Mouse (Mus musculus): ENCODE data around the gene Tuba8. TPM values are rescaled to one million over a fixed set of nuclear protein-coding genes. Genes with fewer than 3 reads are reported as not detected.

The Tuba8 gene
- polyA plus RNA-seq, 1 experiment from 2014 or later: 0.36 TPM

DNA sequence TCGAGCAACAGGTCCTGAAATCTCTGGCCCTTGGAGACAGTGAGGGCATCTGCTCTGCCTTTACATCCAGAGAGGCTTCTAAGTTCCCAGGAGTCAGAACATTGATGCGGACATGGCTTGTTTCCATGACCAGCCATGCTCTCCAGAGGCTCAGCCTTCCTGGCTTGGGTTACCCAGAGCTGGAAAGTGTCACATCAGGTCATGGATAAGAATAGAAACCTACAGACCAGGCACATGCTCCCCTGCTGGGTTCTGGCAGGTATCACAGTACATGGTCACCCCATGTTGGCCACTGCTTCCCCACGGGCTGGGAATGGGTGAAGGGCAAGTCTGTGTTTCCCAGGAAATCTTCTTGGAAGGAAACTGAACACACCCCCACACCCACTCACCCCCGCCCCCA, 8.9 kb downstream of the Tuba8 start:
- no peak overlapping the region for H3K4me2 ChIP-seq (ENCODE audit: low read length)
- DNase-seq: no peak
- 82% methylated on average over 4 of the region's 4 CpGs for WGBS
- no peaks in the 10 kb centered on the region for H3K4me1 ChIP-seq (ENCODE audit: control insufficient read depth, insufficient read depth, low read length)
- no peak overlapping the region for H3K9ac ChIP-seq (replicated peaks; ENCODE audit: low read length)
- no peaks in the 10 kb centered on the region for H3K9me3 ChIP-seq (ENCODE audit: control insufficient read depth, low read length)
- ATAC-seq (ENCODE audit: low FRiP score, low TSS enrichment): no peak
- H3K27ac ChIP-seq (replicated peaks; ENCODE audit: low read depth, low read length): no peak overlapping the region
- H3K36me3 ChIP-seq (ENCODE audit: control insufficient read depth, insufficient read depth, low read length): no peaks in the 10 kb centered on the region
- no peak overlapping the region for H3K4me3 ChIP-seq (replicated peaks; ENCODE audit: low read depth, low read length)
- no peaks in the 10 kb centered on the region for H3K27me3 ChIP-seq (ENCODE audit: control insufficient read depth, insufficient read depth, low read length)

DNA sequence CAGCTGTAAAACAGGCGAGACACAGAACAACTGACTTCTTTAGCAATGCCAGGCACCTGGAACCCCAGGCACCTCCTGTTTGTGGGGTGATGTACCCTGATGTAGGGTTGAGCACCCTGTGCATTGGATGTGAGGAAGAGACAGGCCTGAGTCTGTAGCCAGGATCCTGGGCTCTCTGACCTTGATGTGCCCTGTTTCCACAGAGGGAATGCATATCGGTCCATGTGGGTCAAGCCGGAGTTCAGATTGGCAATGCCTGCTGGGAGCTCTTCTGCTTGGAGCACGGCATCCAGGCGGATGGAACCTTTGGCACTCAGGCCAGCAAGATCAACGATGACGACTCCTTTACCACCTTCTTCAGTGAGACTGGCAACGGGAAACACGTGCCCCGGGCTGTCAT, 9.7 kb downstream of the Tuba8 start:
- H3K27me3 ChIP-seq (ENCODE audit: control insufficient read depth, insufficient read depth, low read length): no peaks in the 10 kb centered on the region
- no peak overlapping the region for H3K4me3 ChIP-seq (replicated peaks; ENCODE audit: low read depth, low read length)
- H3K4me1 ChIP-seq (ENCODE audit: control insufficient read depth, insufficient read depth, low read length): no peaks in the 10 kb centered on the region
- WGBS: 93% methylated on average over 10 of the region's 10 CpGs
- H3K36me3 ChIP-seq (ENCODE audit: control insufficient read depth, insufficient read depth, low read length): no peaks in the 10 kb centered on the region
- ATAC-seq (ENCODE audit: low FRiP score, low TSS enrichment): no peak
- no peak overlapping the region for H3K4me2 ChIP-seq (ENCODE audit: low read length)
- no peak overlapping the region for H3K27ac ChIP-seq (replicated peaks; ENCODE audit: low read depth, low read length)
- H3K9me3 ChIP-seq (ENCODE audit: control insufficient read depth, low read length): no peaks in the 10 kb centered on the region
- no peak for DNase-seq
- H3K9ac ChIP-seq (replicated peaks; ENCODE audit: low read length): no peak overlapping the region

DNA sequence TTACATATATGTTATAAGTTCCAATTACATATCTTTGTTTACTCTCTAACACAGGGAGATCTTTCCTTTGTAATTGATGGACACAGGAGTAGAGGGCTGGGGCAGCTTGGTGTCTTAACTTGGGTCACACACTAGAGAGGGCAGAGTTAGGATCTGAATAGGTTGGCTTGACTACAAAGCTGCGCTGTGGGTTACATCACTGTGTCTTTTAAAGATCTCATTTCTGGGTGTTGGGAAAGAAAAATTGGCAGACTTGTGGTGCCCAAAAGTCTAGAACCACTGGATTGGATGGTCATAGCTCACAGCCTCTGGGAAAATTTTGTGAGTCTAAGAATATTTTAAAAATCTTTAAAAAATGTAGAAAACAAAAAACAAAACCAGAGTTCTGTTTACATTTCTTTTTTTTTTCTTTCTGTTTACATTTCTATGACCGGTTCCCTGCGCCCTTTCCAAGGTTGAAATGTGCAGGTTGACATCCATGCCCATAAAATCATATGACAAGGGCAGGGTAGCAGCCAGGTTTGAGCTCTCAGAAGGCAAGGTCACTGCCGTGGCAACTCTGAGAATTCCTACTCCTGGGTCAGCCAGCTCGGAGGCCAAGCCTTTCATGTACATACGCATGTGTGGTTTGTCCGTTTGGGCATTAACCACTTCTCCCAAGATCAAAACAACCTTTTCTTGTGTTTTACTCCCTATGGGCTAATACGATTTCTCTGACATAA, 11.5 kb downstream of the Tuba8 start:
- Histone ChIP-seq H3K9ac (replicated peaks; ENCODE audit: low read length) (no peak overlapping the region), H3K36me3 (ENCODE audit: control insufficient read depth, insufficient read depth, low read length) (no peaks in the 10 kb centered on the region), H3K4me1 (ENCODE audit: control insufficient read depth, insufficient read depth, low read length) (no peaks in the 10 kb centered on the region), H3K27ac (replicated peaks; ENCODE audit: low read depth, low read length) (no peak overlapping the region), H3K9me3 (ENCODE audit: control insufficient read depth, low read length) (no peaks in the 10 kb centered on the region), H3K4me3 (replicated peaks; ENCODE audit: low read depth, low read length) (no peak overlapping the region), H3K27me3 (ENCODE audit: control insufficient read depth, insufficient read depth, low read length) (no peaks in the 10 kb centered on the region), H3K4me2 (ENCODE audit: low read length) (no peak overlapping the region)
- WGBS: 90% methylated on average over 8 of the region's 8 CpGs
- no peak for ATAC-seq (ENCODE audit: low FRiP score, low TSS enrichment)
- no peak for DNase-seq

DNA sequence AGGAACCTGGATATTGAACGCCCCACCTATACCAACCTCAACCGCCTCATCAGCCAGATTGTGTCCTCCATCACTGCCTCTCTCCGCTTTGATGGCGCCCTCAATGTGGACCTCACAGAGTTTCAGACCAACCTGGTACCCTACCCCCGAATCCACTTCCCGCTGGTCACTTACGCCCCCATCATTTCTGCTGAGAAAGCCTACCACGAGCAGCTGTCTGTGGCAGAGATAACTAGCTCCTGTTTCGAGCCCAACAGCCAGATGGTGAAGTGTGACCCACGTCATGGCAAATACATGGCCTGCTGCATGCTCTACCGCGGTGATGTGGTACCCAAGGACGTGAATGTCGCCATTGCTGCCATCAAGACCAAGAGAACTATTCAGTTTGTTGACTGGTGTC, 12.5 kb downstream of the Tuba8 start:
- Histone ChIP-seq H3K4me2 (ENCODE audit: low read length) (no peak overlapping the region), H3K4me3 (replicated peaks; ENCODE audit: low read depth, low read length) (no peak overlapping the region), H3K9ac (replicated peaks; ENCODE audit: low read length) (no peak overlapping the region), H3K9me3 (ENCODE audit: control insufficient read depth, low read length) (no peaks in the 10 kb centered on the region), H3K27ac (replicated peaks; ENCODE audit: low read depth, low read length) (no peak overlapping the region), H3K36me3 (ENCODE audit: control insufficient read depth, insufficient read depth, low read length) (no peaks in the 10 kb centered on the region), H3K27me3 (ENCODE audit: control insufficient read depth, insufficient read depth, low read length) (no peaks in the 10 kb centered on the region), H3K4me1 (ENCODE audit: control insufficient read depth, insufficient read depth, low read length) (no peaks in the 10 kb centered on the region)
- ATAC-seq (ENCODE audit: low FRiP score, low TSS enrichment) (no peak), DNase-seq (no peak)
- 96% methylated on average over 14 of the region's 14 CpGs for WGBS

DNA sequence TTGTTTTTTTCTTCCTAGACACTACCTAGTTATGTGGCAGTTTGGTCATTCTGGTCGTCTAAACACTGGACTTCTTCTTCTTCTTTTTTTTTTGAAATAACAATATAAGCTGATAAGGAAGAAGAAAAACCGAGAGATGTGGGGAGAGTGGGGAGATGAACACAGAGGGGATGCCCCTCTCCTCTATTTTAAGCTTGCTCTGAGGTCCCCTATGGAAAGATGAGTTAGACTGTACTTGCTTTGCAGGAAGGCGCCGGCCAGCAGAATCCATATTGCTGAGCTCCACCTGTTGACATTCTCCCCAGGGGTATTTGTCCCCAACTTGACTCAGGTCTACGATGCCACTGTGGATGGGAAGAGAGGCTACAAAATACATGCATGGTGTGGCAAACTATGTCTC, 13.6 kb downstream of the Tuba8 start:
- Histone ChIP-seq H3K9me3 (ENCODE audit: control insufficient read depth, low read length) (no peaks in the 10 kb centered on the region), H3K4me2 (ENCODE audit: low read length) (no peak overlapping the region), H3K4me1 (ENCODE audit: control insufficient read depth, insufficient read depth, low read length) (no peaks in the 10 kb centered on the region), H3K27me3 (ENCODE audit: control insufficient read depth, insufficient read depth, low read length) (no peaks in the 10 kb centered on the region), H3K9ac (replicated peaks; ENCODE audit: low read length) (no peak overlapping the region), H3K36me3 (ENCODE audit: control insufficient read depth, insufficient read depth, low read length) (no peaks in the 10 kb centered on the region), H3K27ac (replicated peaks; ENCODE audit: low read depth, low read length) (no peak overlapping the region), H3K4me3 (replicated peaks; ENCODE audit: low read depth, low read length) (no peak overlapping the region)
- 79% methylated on average over 5 of the region's 5 CpGs for WGBS
- ATAC-seq (ENCODE audit: low FRiP score, low TSS enrichment) (no peak), DNase-seq (no peak)

DNA sequence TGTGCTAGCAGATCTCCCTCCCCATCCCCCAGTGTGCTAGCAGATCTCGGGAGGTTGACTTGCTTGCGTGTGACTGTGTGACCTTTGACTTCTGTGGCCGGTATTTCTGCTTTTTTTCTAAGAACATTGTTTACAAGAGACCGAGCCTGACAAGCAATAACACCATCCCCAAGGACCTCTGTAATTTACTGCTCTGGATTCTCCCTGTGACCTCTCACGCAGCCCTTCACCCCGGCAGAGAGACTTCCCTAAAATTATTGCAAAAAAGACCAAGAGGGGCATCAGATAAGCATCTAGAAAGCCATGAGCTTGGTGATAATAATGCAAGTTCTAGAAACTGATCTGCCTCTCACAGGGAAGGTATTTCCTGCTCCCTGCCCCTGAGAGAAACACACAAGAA, 14.5 kb downstream of the Tuba8 start:
- no peaks in the 10 kb centered on the region for H3K27me3 ChIP-seq (ENCODE audit: control insufficient read depth, insufficient read depth, low read length)
- H3K4me2 ChIP-seq (ENCODE audit: low read length): no peak overlapping the region
- no peak overlapping the region for H3K27ac ChIP-seq (replicated peaks; ENCODE audit: low read depth, low read length)
- ATAC-seq (ENCODE audit: low FRiP score, low TSS enrichment) (no peak), DNase-seq (no peak)
- no peaks in the 10 kb centered on the region for H3K4me1 ChIP-seq (ENCODE audit: control insufficient read depth, insufficient read depth, low read length)
- H3K4me3 ChIP-seq (replicated peaks; ENCODE audit: low read depth, low read length): no peak overlapping the region
- H3K36me3 ChIP-seq (ENCODE audit: control insufficient read depth, insufficient read depth, low read length): no peaks in the 10 kb centered on the region
- 41% methylated on average over 6 of the region's 6 CpGs for WGBS
- no peak overlapping the region for H3K9ac ChIP-seq (replicated peaks; ENCODE audit: low read length)
- H3K9me3 ChIP-seq (ENCODE audit: control insufficient read depth, low read length): no peaks in the 10 kb centered on the region

DNA sequence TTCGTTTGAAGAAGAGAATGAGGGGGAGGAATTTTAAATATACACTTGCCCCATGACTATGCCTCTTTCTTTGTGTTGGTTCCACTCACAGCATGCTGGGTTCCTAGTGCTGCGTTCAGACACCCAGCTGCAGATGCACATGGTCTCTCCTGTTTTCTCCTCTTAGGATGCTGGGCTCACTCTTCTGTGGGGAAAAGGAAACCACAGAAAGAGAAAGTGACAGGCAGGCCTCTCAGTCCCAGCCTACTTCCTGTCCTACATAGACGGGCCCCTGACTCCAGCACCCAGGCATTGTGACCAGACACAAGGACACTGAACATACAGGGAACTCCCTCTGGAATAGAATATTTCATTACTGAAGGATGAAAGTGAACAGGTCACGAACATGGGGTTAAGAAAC, 15.5 kb downstream of the Tuba8 start:
- ATAC-seq (ENCODE audit: low FRiP score, low TSS enrichment): no peak
- H3K27ac ChIP-seq (replicated peaks; ENCODE audit: low read depth, low read length): no peak overlapping the region
- H3K4me2 ChIP-seq (ENCODE audit: low read length): no peak overlapping the region
- no peaks in the 10 kb centered on the region for H3K36me3 ChIP-seq (ENCODE audit: control insufficient read depth, insufficient read depth, low read length)
- H3K9ac ChIP-seq (replicated peaks; ENCODE audit: low read length): no peak overlapping the region
- H3K27me3 ChIP-seq (ENCODE audit: control insufficient read depth, insufficient read depth, low read length): no peaks in the 10 kb centered on the region
- H3K4me3 ChIP-seq (replicated peaks; ENCODE audit: low read depth, low read length): no peak overlapping the region
- 71% methylated on average over 4 of the region's 4 CpGs for WGBS
- no peaks in the 10 kb centered on the region for H3K4me1 ChIP-seq (ENCODE audit: control insufficient read depth, insufficient read depth, low read length)
- no peak for DNase-seq
- H3K9me3 ChIP-seq (ENCODE audit: control insufficient read depth, low read length): no peaks in the 10 kb centered on the region

DNA sequence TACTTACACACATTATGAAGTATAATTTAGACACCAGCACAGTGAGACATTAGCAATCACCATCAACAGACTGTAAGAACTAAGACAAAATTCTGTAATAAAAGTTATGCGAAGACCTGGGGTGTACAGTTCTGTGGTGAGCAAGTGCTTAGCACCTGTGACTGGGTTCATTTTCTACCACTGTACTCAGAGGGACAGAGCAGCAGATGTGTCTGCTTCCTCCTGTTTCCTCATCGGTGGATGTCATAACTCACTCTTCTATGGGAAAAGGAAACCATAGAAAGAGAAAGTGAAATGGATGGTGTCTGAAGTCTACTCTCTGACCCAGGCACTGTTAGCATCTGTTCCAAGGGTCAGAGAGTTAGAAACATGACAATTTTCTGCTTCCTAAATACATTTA, 16.2 kb downstream of the Tuba8 start:
- Histone ChIP-seq H3K27me3 (ENCODE audit: control insufficient read depth, insufficient read depth, low read length) (no peaks in the 10 kb centered on the region), H3K4me2 (ENCODE audit: low read length) (no peak overlapping the region), H3K9ac (replicated peaks; ENCODE audit: low read length) (no peak overlapping the region), H3K9me3 (ENCODE audit: control insufficient read depth, low read length) (no peaks in the 10 kb centered on the region), H3K27ac (replicated peaks; ENCODE audit: low read depth, low read length) (no peak overlapping the region), H3K36me3 (ENCODE audit: control insufficient read depth, insufficient read depth, low read length) (no peaks in the 10 kb centered on the region), H3K4me3 (replicated peaks; ENCODE audit: low read depth, low read length) (no peak overlapping the region), H3K4me1 (ENCODE audit: control insufficient read depth, insufficient read depth, low read length) (no peaks in the 10 kb centered on the region)
- 91% methylated on average over 2 of the region's 2 CpGs for WGBS
- DNase-seq (no peak), ATAC-seq (ENCODE audit: low FRiP score, low TSS enrichment) (no peak)

DNA sequence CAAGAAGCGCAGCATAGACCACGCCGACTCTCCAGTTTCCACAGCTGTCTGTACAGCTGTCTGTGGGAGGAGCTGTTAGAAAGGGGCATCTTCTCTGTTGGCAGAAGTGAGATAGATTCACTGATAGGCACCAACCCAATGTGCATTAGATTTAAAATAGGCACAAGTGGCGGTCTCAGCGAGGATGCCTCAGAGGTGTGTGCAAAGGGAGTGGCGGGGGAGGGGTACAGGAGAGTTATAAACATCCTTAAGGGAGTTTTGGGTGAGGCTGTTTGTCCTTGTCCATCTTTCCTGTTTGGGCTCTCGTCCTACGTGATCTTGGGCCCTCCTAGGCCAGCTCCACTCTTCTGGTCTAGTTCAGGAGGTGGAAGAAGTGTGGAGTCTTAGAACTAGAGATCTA, 17.9 kb downstream of the Tuba8 start:
- no peak overlapping the region for H3K9ac ChIP-seq (replicated peaks; ENCODE audit: low read length)
- DNase-seq: no peak
- no peaks in the 10 kb centered on the region for H3K36me3 ChIP-seq (ENCODE audit: control insufficient read depth, insufficient read depth, low read length)
- 78% methylated on average over 8 of the region's 8 CpGs for WGBS
- no peaks in the 10 kb centered on the region for H3K9me3 ChIP-seq (ENCODE audit: control insufficient read depth, low read length)
- H3K4me2 ChIP-seq (ENCODE audit: low read length): no peak overlapping the region
- no peak overlapping the region for H3K4me3 ChIP-seq (replicated peaks; ENCODE audit: low read depth, low read length)
- H3K27me3 ChIP-seq (ENCODE audit: control insufficient read depth, insufficient read depth, low read length): no peaks in the 10 kb centered on the region
- no peak overlapping the region for H3K27ac ChIP-seq (replicated peaks; ENCODE audit: low read depth, low read length)
- no peaks in the 10 kb centered on the region for H3K4me1 ChIP-seq (ENCODE audit: control insufficient read depth, insufficient read depth, low read length)
- ATAC-seq (ENCODE audit: low FRiP score, low TSS enrichment): no peak

Measured in midbrain, embryonic 14.5 days (tissue).